Mouse (Mus musculus): ENCODE results near the gene Gdf11.

DNA sequence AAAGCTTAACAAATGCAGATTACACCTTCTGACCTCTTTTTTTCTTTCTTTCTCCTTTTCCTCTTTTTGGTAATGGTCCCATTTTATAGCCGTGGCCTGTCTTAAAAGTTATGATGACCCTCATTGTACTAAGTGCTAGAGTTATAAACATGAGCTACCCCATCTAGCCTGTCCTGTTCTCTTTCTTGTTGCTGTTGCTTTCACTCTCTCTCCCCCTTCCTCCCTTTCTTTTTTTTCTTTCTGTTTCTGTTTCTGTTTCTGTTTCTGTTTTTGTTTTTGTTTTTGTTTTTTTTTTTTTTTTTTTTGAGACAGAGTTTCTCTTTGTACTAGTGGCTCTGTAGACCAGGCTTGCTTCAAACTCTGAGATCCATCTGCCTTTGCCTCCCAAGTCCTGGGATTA is 25.0 kb downstream of the Gdf11 start:
- TF ChIP-seq CTCF (IDR thresholded peaks at IDR 0.05; ENCODE audit: low read depth) (no peak), EP300 (IDR thresholded peaks at IDR 0.05; ENCODE audit: low read depth) (no peak)
